Mouse (Mus musculus): Measurements from ENCODE around the gene Fam57b.

DNA sequence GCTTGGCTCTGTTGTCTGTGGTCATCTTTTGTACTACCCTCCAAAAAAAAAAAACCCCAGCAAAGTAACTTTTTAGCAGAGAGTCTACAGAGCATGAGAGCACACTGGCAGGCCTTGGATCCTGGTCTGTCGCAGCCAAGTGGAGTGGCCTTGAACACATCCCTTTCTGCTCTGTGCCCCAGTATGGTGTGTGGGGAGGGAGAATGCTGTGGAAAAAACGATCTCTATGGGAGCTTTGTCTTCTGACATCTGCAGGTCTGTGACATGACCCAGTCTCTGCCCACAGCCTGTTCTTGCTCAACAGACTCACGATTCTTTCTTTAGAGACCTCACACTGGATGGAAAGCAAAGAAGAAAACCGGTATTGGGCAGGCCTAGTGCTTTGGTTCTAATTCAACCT, 36.5 kb upstream of the Fam57b start:
- TF ChIP-seq CTCF (conservative IDR thresholded peaks at IDR 0.05; ENCODE audit: low read length): no peak
- TF ChIP-seq NANOG (IDR thresholded peaks at IDR 0.05; ENCODE audit: borderline replicate concordance, low read length): no peak

All from E14TG2a.4 (cell line).